Mouse (Mus musculus) forebrain, embryonic 16.5 days (tissue): Measurements from ENCODE around the gene Nr3c2. TPM values are rescaled to one million over a fixed set of nuclear protein-coding genes. Genes with fewer than 3 reads are reported as not detected.

ENCODE experiments used
- ATAC-seq: fragments of 200-750 bp; cut with Nextera tagmentation; 2 replicates; pipeline ENCODE4 v1.8.0; 2017; ENCODE audit warnings: mild to moderate bottlenecking, moderate library complexity
- H3K27ac ChIP-seq: fragments of 300-500 bp; sonication (generic); 2 replicates; pipeline ENCODE4 v1.5.1; 2014; ENCODE audit warnings: low read length, control low read depth
- H3K27me3 ChIP-seq: fragments of 300-500 bp; sonication (generic); replicated peaks from 2 replicates; pipeline ENCODE4 v1.6.1; 2014; ENCODE audit warnings: low read length; ENCODE audit not compliant: control insufficient read depth, insufficient read depth
- H3K36me3 ChIP-seq: fragments of 300-500 bp; sonication (generic); 2 replicates; pipeline ENCODE4 v1.6.1; 2014; ENCODE audit not compliant: control insufficient read depth, insufficient read depth
- H3K4me1 ChIP-seq: fragments of 300-500 bp; sonication (generic); replicated peaks from 2 replicates; pipeline ENCODE4 v1.6.1; 2014; ENCODE audit warnings: low read length; ENCODE audit not compliant: control insufficient read depth, insufficient read depth
- H3K4me2 ChIP-seq: fragments of 300-500 bp; sonication (generic); 2 replicates; pipeline ENCODE4 v1.6.1; 2014; ENCODE audit warnings: mild to moderate bottlenecking, low read length, control low read depth
- H3K4me3 ChIP-seq: fragments of 300-500 bp; sonication (generic); replicated peaks from 2 replicates; pipeline ENCODE4 v1.5.1; 2014; ENCODE audit warnings: mild to moderate bottlenecking, low read length, control low read depth
- H3K9ac ChIP-seq: fragments of 300-500 bp; sonication (generic); replicated peaks from 2 replicates; pipeline ENCODE4 v1.6.1; 2014; ENCODE audit warnings: low read depth, low read length, control low read depth
- H3K9me3 ChIP-seq: fragments of 300-500 bp; sonication (generic); 2 replicates; pipeline ENCODE4 v1.6.1; 2016; ENCODE audit warnings: low read length; ENCODE audit not compliant: control insufficient read depth
- WGBS: fragments of 180-500 bp; shearing (Covaris S2); extraction: QIAGEN DNeasy Blood & Tissue Kit; methylation state at CpG from one replicate; pipeline ENCODE4 v1.1.7; 2014; 5-methylcytosine and 5-hydroxymethylcytosine counted together
- polyA plus RNA-seq: library from polyadenylated mRNA; unstranded; fragments of >200 nt; fragmentation: Nextera tagmentation; extraction: Ambion mirVana; gene quantifications from 2 replicates; pipeline ENCODE4 v1.2.1, GENCODE M21; 2015

The Nr3c2 gene
- polyA plus RNA-seq, 1 experiment from 2014 or later = 5.3 TPM

GRCm38 (mm10) chr8:76901430-76902204 is 2.4 kb downstream of the Nr3c2 start:
- Histone ChIP-seq H3K27me3 (peaks cover 24% of the 10 kb centered on the region), H3K27ac (no peak overlapping the region), H3K9me3 (no peaks in the 10 kb centered on the region), H3K4me3 (peak overlapping the region; percentile 66), H3K9ac (peak overlapping the region; percentile 53), H3K4me1 (peaks cover 21% of the 10 kb centered on the region), H3K4me2 (peak overlapping the region; percentile 91), H3K36me3 (no peaks in the 10 kb centered on the region)
- peak; percentile 97 for ATAC-seq
- under 1% methylated on average over 39 of the region's 41 CpGs for WGBS

DNA sequence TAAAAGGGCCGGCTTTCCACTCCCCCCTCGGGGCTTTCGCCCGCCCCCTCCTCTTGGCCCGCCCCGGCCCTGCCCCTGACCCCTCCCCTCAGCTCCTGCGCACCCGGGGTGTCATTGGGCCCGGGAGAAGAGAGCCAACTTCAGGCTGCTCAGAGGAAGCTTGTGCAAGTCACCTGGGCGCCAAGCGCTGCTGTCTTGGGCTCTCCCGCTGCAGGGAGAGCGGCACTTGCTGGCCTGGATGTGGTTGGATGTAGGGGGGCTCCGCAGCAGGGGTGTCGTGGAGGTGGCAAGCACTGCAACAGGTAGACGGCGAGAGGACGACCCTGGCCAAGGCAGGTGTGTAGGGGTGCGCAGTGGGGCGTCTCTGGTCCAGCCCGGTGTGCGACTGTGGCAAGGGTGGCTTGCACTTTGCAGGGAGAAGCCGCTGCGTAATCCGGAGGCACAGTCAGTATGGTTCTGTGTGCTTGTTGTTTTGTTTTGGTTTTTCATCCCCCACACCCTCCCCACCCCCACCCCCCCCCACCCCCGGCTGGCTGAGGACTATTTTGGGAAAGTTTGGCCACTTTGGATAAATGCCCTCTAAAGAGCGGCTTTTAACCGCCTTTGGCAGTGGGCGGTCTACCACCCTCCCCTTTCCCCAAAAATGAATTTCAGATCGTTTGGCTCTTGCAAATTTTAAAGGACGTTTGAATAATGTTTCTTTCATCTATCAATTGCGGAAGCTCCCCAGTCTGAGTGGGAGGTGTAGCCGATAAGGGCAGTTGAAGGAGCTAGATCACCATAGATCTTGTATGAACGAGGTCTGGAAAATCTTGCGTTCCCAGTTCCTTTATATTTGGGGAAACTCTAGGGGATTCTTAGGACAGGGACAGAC is 3.2 kb downstream of the Nr3c2 start:
- Histone ChIP-seq H3K4me2 (peak overlapping the region; percentile 91), H3K9ac (peak overlapping the region; percentile 4; the same call in 1 of the 2 replicates), H3K36me3 (no peaks in the 10 kb centered on the region), H3K27ac (no peak overlapping the region), H3K9me3 (no peaks in the 10 kb centered on the region), H3K4me3 (peak overlapping the region; percentile 66), H3K27me3 (peaks cover 24% of the 10 kb centered on the region), H3K4me1 (peaks cover 21% of the 10 kb centered on the region)
- 1% methylated on average over 32 of the region's 35 CpGs for WGBS
- peak; percentile 61 for ATAC-seq

- Histone ChIP-seq H3K9me3 (no peaks in the 10 kb centered on the region), H3K4me3 (no peak overlapping the region), H3K4me2 (no peak overlapping the region), H3K4me1 (no peaks in the 10 kb centered on the region), H3K27me3 (no peaks in the 10 kb centered on the region), H3K27ac (no peak overlapping the region), H3K9ac (no peak overlapping the region), H3K36me3 (no peaks in the 10 kb centered on the region)
- ATAC-seq = no peak
Measured at GRCm38 (mm10) chr8:76911206-76911605, 12.0 kb downstream of the Nr3c2 start.

DNA sequence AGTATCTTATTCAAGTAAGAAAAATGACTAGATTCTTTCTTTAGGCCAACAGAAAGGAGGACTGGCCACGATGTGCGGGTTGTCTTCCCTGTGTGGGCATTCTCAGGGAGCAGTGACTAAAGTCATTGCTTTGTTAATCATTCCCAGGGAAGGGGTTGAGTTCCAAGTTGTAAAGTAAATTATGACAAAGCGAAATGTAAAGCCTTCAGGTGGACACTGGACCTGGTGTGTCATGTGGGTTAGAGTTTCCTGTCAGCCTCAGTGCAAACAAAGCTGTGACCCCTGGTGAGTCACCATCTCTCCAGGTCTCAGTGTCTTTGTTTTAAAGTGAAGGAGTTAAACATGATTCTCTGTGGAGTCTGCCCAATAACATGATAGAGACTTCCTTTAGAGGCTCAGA is 13.4 kb downstream of the Nr3c2 start:
- Histone ChIP-seq H3K36me3 (no peaks in the 10 kb centered on the region), H3K9ac (no peak overlapping the region), H3K4me2 (no peak overlapping the region), H3K27ac (no peak overlapping the region), H3K27me3 (no peaks in the 10 kb centered on the region), H3K4me3 (no peak overlapping the region), H3K9me3 (no peaks in the 10 kb centered on the region), H3K4me1 (no peaks in the 10 kb centered on the region)
- 88% methylated on average over 3 of the region's 3 CpGs for WGBS
- no peak for ATAC-seq

DNA sequence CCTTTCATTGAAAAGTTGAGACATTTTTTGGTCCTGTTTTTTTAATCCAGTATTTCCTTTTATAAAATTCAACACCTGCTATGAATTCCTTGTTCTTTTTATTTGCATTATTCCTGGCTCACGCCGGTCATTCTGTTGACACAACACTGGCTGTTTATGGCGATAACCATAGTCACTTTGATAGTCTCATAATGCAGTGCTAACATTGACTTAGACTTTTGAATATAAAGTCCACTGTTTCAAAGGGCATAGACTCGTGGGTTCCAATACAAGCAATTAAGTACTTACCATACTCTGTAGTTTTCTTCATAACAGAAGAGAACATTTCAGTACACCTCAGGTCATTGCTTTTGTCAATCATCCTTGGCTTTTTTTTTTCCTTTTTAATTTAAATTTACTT is 14.0 kb downstream of the Nr3c2 start:
- Histone ChIP-seq H3K4me3 (no peak overlapping the region), H3K4me2 (no peak overlapping the region), H3K27me3 (no peaks in the 10 kb centered on the region), H3K4me1 (no peaks in the 10 kb centered on the region), H3K27ac (no peak overlapping the region), H3K36me3 (no peaks in the 10 kb centered on the region), H3K9me3 (no peaks in the 10 kb centered on the region), H3K9ac (no peak overlapping the region)
- no peak for ATAC-seq
- WGBS = 85% methylated on average over 4 of the region's 4 CpGs

DNA sequence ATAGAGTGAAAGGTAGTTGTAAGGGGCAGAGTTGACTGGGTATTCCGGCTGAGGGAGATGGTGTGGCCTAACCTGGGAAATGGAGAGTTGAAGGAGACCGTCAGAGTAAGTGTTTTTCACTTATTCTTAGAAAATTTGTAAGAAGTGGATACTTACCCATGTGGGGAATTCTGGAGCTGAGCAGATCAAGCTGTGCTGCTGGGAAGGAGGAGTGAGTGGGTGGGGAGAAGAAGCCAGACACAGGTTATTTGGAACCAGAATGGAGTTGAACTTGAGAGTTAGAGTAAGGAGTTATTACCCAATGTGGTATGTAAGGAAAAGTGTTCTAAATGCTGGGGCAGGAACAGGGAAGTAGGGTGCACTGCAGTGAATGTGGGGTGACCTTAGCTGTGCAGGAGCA is 16.0 kb downstream of the Nr3c2 start:
- no peak for ATAC-seq
- WGBS = 89% methylated on average over 2 of the region's 2 CpGs
- H3K4me2 ChIP-seq = no peak overlapping the region
- H3K4me1 ChIP-seq = no peaks in the 10 kb centered on the region
- no peaks in the 10 kb centered on the region for H3K36me3 ChIP-seq
- H3K27ac ChIP-seq = no peak overlapping the region
- H3K27me3 ChIP-seq = no peaks in the 10 kb centered on the region
- H3K4me3 ChIP-seq = no peak overlapping the region
- no peak overlapping the region for H3K9ac ChIP-seq
- H3K9me3 ChIP-seq = no peaks in the 10 kb centered on the region

- Histone ChIP-seq H3K9ac (no peak overlapping the region), H3K4me1 (no peaks in the 10 kb centered on the region), H3K9me3 (no peaks in the 10 kb centered on the region), H3K27me3 (no peaks in the 10 kb centered on the region), H3K4me3 (no peak overlapping the region), H3K27ac (no peak overlapping the region), H3K4me2 (no peak overlapping the region), H3K36me3 (no peaks in the 10 kb centered on the region)
- ATAC-seq = no peak
- 75% methylated on average over 2 of the region's 2 CpGs for WGBS
Measured at GRCm38 (mm10) chr8:76919546-76919945, 20.3 kb downstream of the Nr3c2 start.

GRCm38 (mm10) chr8:76924150-76924549 is 24.9 kb downstream of the Nr3c2 start:
- H3K9ac ChIP-seq = no peak overlapping the region
- H3K36me3 ChIP-seq = no peaks in the 10 kb centered on the region
- 85% methylated on average over 4 of the region's 4 CpGs for WGBS
- H3K4me3 ChIP-seq = no peak overlapping the region
- no peaks in the 10 kb centered on the region for H3K4me1 ChIP-seq
- H3K4me2 ChIP-seq = no peak overlapping the region
- no peaks in the 10 kb centered on the region for H3K9me3 ChIP-seq
- H3K27ac ChIP-seq = no peak overlapping the region
- no peak for ATAC-seq
- H3K27me3 ChIP-seq = no peaks in the 10 kb centered on the region

- Histone ChIP-seq H3K36me3 (no peaks in the 10 kb centered on the region), H3K9me3 (no peaks in the 10 kb centered on the region), H3K4me3 (no peak overlapping the region), H3K27ac (no peak overlapping the region), H3K4me1 (no peaks in the 10 kb centered on the region), H3K4me2 (no peak overlapping the region), H3K9ac (no peak overlapping the region), H3K27me3 (no peaks in the 10 kb centered on the region)
- no peak for ATAC-seq
- WGBS = 83% methylated on average over 1 of the region's 1 CpGs
Measured at GRCm38 (mm10) chr8:76928326-76928725, 29.1 kb downstream of the Nr3c2 start.
